Mouse (Mus musculus) CH12.LX (cell line): ENCODE measurements around the gene Trim44. TPM values are rescaled to one million over a fixed set of nuclear protein-coding genes. Genes with fewer than 3 reads are reported as not detected.

ENCODE experiments used
- DNase-seq: peaks from one replicate; pipeline ENCODE4 v3.0.0-alpha.2; 2013; ENCODE audit errors: extremely low read depth
- H3K27ac ChIP-seq: 2 replicates; pipeline ENCODE4 v1.5.1; 2012; ENCODE audit warnings: low read depth, mild to moderate bottlenecking, control low read depth, moderate library complexity; ENCODE audit not compliant: insufficient read depth
- H3K27me3 ChIP-seq: replicated peaks from 2 replicates; pipeline ENCODE3; 2012; ENCODE audit warnings: inconsistent platforms
- H3K36me3 ChIP-seq, 2 experiments: replicated peaks in 1 of 2; 2 replicates each; pipeline versions ENCODE3 to v1.6.1; 2012; ENCODE audit warnings: inconsistent platforms in 1 of 2, low read length in 1 of 2, mild to moderate bottlenecking in 1 of 2, mixed read lengths in 1 of 2, moderate library complexity in 1 of 2; ENCODE audit not compliant: control insufficient read depth in 1 of 2, insufficient read depth in 1 of 2
- H3K4me1 ChIP-seq, 2 experiments: 2 replicates each; pipeline ENCODE4 v1.6.1; 2012; ENCODE audit warnings: inconsistent platforms in 1 of 2, moderate library complexity in 1 of 2; ENCODE audit not compliant: insufficient read depth in 2 of 2, control insufficient read depth in 1 of 2
- H3K4me2 ChIP-seq: 2 replicates; pipeline ENCODE4 v1.6.1; 2012; ENCODE audit warnings: low read depth, mild to moderate bottlenecking, control low read depth; ENCODE audit not compliant: poor library complexity, insufficient read depth, severe bottlenecking
- H3K4me3 ChIP-seq, 3 experiments: fragments of 150-350 bp in 1 of 3; sonication (generic) in 1 of 3; replicated peaks in 1 of 3; 2 replicates each; pipeline versions ENCODE3 to v1.5.1; 2011 to 2012; ENCODE audit warnings: low read depth in 2 of 3, low read length in 2 of 3, mild to moderate bottlenecking in 2 of 3, moderate library complexity in 2 of 3, control low read depth in 1 of 3, improper control_type of control experiment in 1 of 3, inconsistent platforms in 1 of 3, mixed read lengths in 1 of 3; ENCODE audit not compliant: poor library complexity in 1 of 3
- H3K79me2 ChIP-seq: replicated peaks from 2 replicates; pipeline ENCODE4 v1.6.1; 2012; ENCODE audit warnings: mild to moderate bottlenecking, moderate library complexity; ENCODE audit not compliant: control insufficient read depth, poor library complexity, insufficient read depth, severe bottlenecking; ENCODE audit errors: extremely low read depth
- H3K9ac ChIP-seq: 2 replicates; pipeline ENCODE4 v1.6.1; 2012; ENCODE audit warnings: low read depth, mild to moderate bottlenecking, control low read depth, moderate library complexity; ENCODE audit not compliant: insufficient read depth
- H3K9me3 ChIP-seq: replicated peaks from 2 replicates; pipeline ENCODE3; 2012; ENCODE audit warnings: low read length, inconsistent platforms, mixed read lengths
- BHLHE40 ChIP-seq: IDR thresholded peaks from 2 replicates; pipeline ENCODE4 v1.6.1; 2011; ENCODE audit warnings: mild to moderate bottlenecking, low read depth, low read length, improper control_type of control experiment
- CHD1 ChIP-seq: IDR thresholded peaks from 2 replicates; pipeline ENCODE4 v1.6.1; 2012; ENCODE audit warnings: low read depth, low read length, improper control_type of control experiment, inconsistent platforms
- E2F4 ChIP-seq: IDR thresholded peaks from 2 replicates; pipeline ENCODE4 v1.6.1; 2011; ENCODE audit warnings: low read depth, low read length, improper control_type of control experiment; ENCODE audit not compliant: insufficient replicate concordance
- ELF1 ChIP-seq: IDR thresholded peaks from 2 replicates; pipeline ENCODE4 v1.6.1; 2014; ENCODE audit warnings: low read depth, mild to moderate bottlenecking, inconsistent platforms, low read length, improper control_type of control experiment
- EP300 ChIP-seq: IDR thresholded peaks from 2 replicates; pipeline ENCODE4 v1.6.1; 2011; ENCODE audit warnings: low read length, improper control_type of control experiment
- ETS1 ChIP-seq: conservative IDR thresholded peaks from 2 replicates; pipeline ENCODE4 v1.6.1; 2012; ENCODE audit warnings: low read depth, mild to moderate bottlenecking, inconsistent platforms, low read length, improper control_type of control experiment, moderate library complexity
- GABPA ChIP-seq: IDR thresholded peaks from 2 replicates; pipeline ENCODE4 v1.6.1; 2012; ENCODE audit warnings: low read depth, low read length, improper control_type of control experiment, inconsistent platforms; ENCODE audit not compliant: insufficient replicate concordance
- HCFC1 ChIP-seq: IDR thresholded peaks from 2 replicates; pipeline ENCODE4 v1.6.1; 2012; ENCODE audit warnings: low read depth, mild to moderate bottlenecking, inconsistent platforms, low read length, improper control_type of control experiment
- IRF4 ChIP-seq: IDR thresholded peaks from 2 replicates; pipeline ENCODE4 v1.6.1; 2014; ENCODE audit warnings: low read depth, mild to moderate bottlenecking, inconsistent platforms, low read length, improper control_type of control experiment
- MAFK ChIP-seq: IDR thresholded peaks from 2 replicates; pipeline ENCODE4 v1.6.1; 2011; ENCODE audit warnings: low read length, improper control_type of control experiment; ENCODE audit not compliant: insufficient replicate concordance
- MAX ChIP-seq: IDR thresholded peaks from 2 replicates; pipeline ENCODE4 v1.6.1; 2011; ENCODE audit warnings: low read length, improper control_type of control experiment
- MEF2A ChIP-seq: IDR thresholded peaks from 2 replicates; pipeline ENCODE4 v1.6.1; 2014; ENCODE audit warnings: low read depth, mild to moderate bottlenecking, inconsistent platforms, low read length, improper control_type of control experiment, borderline replicate concordance
- MXI1 ChIP-seq: IDR thresholded peaks from 2 replicates; pipeline ENCODE4 v1.6.1; 2011; ENCODE audit warnings: mild to moderate bottlenecking, low read depth, low read length, improper control_type of control experiment
- MYC ChIP-seq: IDR thresholded peaks from 2 replicates; pipeline ENCODE4 v1.6.1; 2011; ENCODE audit warnings: low read depth, mild to moderate bottlenecking, improper control_type of control experiment, low read length
- POLR2AphosphoS2 ChIP-seq: IDR thresholded peaks from 2 replicates; pipeline ENCODE4 v1.6.1; 2011; ENCODE audit warnings: low read depth, low read length, improper control_type of control experiment
- RAD21 ChIP-seq: IDR thresholded peaks from 2 replicates; pipeline ENCODE4 v1.6.1; 2011; ENCODE audit warnings: low read depth, mild to moderate bottlenecking, low read length, improper control_type of control experiment, moderate library complexity
- SIN3A ChIP-seq: IDR thresholded peaks from 2 replicates; pipeline ENCODE4 v1.6.1; 2012; ENCODE audit warnings: low read length, improper control_type of control experiment, inconsistent platforms
- SMC3 ChIP-seq: IDR thresholded peaks from 2 replicates; pipeline ENCODE4 v1.6.1; 2011; ENCODE audit warnings: low read depth, low read length, improper control_type of control experiment
- TBP ChIP-seq: conservative IDR thresholded peaks from 2 replicates; pipeline ENCODE4 v1.6.1; 2011; ENCODE audit warnings: low read depth, low read length, improper control_type of control experiment
- TCF12 ChIP-seq: IDR thresholded peaks from 2 replicates; pipeline ENCODE4 v1.6.1; 2014; ENCODE audit warnings: low read depth, mild to moderate bottlenecking, inconsistent platforms, low read length, improper control_type of control experiment
- UBTF ChIP-seq: IDR thresholded peaks from 2 replicates; pipeline ENCODE4 v1.6.1; 2012; ENCODE audit warnings: low read depth, mild to moderate bottlenecking, inconsistent platforms, low read length, improper control_type of control experiment, moderate library complexity
- USF2 ChIP-seq: conservative IDR thresholded peaks from 2 replicates; pipeline ENCODE4 v1.6.1; 2011; ENCODE audit warnings: low read depth, low read length, improper control_type of control experiment
- ZMIZ1 ChIP-seq: IDR thresholded peaks from 2 replicates; pipeline ENCODE4 v1.6.1; 2012; ENCODE audit warnings: low read depth, mild to moderate bottlenecking, inconsistent platforms, low read length, improper control_type of control experiment
- dilution Hi-C: fragments of 300-500 bp; cut with MboI; formaldehyde crosslinking; loops from 2 replicates; pipeline ENCODE4 v1.14.3; 2020; ENCODE audit warnings: low sequenced_read_pairs; ENCODE audit not compliant: extremely low pct_unique_long_range_greater_than_20kb, extremely low pct_ligation_motif_present
- in situ Hi-C: fragments of 300-500 bp; cut with MboI; formaldehyde crosslinking; loops from 3 replicates; pipeline ENCODE4 v1.14.3; 2019; ENCODE audit warnings: low sequenced_read_pairs, low pct_ligation_motif_present, low pct_unique_long_range_greater_than_20kb, mixed read lengths
- polyA plus RNA-seq: library from polyadenylated mRNA; unstranded; fragments of >175 nt; gene quantifications from 2 replicates; pipeline ENCODE4 v1.2.1, GENCODE M21; 2012; ENCODE audit warnings: low read depth; ENCODE audit not compliant: insufficient read length
- total RNA-seq, 2 experiments: library from RNA; depleted of rRNA; stranded (reverse); fragments of 300-350 nt in 1 of 2; fragments of >200 nt in 1 of 2; gene quantifications; 2 replicates each; pipeline ENCODE4 v1.2.3; 2012 to 2014

The Trim44 gene
- total and polyA plus RNA-seq, 3 experiments = 22.7 to 77.5 (median 28.0) TPM

- Histone ChIP-seq H3K9me3 (no peaks in the 10 kb centered on the region), H3K79me2 (no peaks in the 10 kb centered on the region), H3K27me3 (no peaks in the 10 kb centered on the region), H3K36me3 (no peaks in the 10 kb centered on the region), H3K9ac (no peak overlapping the region), H3K4me1 (no peaks in the 10 kb centered on the region), H3K4me2 (no peak overlapping the region), H3K4me3 (no peak overlapping the region), H3K27ac (no peak overlapping the region)
- in situ Hi-C loops (loop anchor here (25.0 kb wide), 1 partner anchor 192 kb away; no protein-coding TSS in a partner anchor), dilution Hi-C loops (no loop called here)
- no peak for DNase-seq
- TF ChIP-seq UBTF (no peak), USF2 (no peak), HCFC1 (no peak)
Measured at GRCm38 (mm10) chr2:102279779-102280178, 127.8 kb downstream of the Trim44 start.

GRCm38 (mm10) chr2:102277946-102278345, 129.7 kb downstream of the Trim44 start:
- no peak overlapping the region for H3K4me3 ChIP-seq
- no peaks in the 10 kb centered on the region for H3K4me1 ChIP-seq
- DNase-seq = no peak
- no peak overlapping the region for H3K4me2 ChIP-seq
- dilution Hi-C loops = no loop called here
- H3K36me3 ChIP-seq = no peaks in the 10 kb centered on the region
- H3K9ac ChIP-seq = no peak overlapping the region
- H3K9me3 ChIP-seq = peaks cover 8% of the 10 kb centered on the region
- TF ChIP-seq CHD1 (no peak), MXI1 (no peak), EP300 (no peak), POLR2AphosphoS2 (no peak), MEF2A (no peak), ELF1 (no peak), E2F4 (no peak), SMC3 (no peak), RAD21 (no peak), USF2 (no peak), SIN3A (no peak), IRF4 (no peak), MAX (no peak)
- TF ChIP-seq, all 38 proteins: peak for 0
- Histone ChIP-seq H3K79me2 (no peaks in the 10 kb centered on the region), H3K27ac (no peak overlapping the region), H3K27me3 (no peaks in the 10 kb centered on the region)
- in situ Hi-C loops = loop anchor here (25.0 kb wide), 1 partner anchor 191 kb away; no protein-coding TSS in a partner anchor

GRCm38 (mm10) chr2:102273280-102273679, 134.3 kb downstream of the Trim44 start:
- H3K36me3 ChIP-seq = no peaks in the 10 kb centered on the region
- H3K9ac ChIP-seq = no peak overlapping the region
- in situ Hi-C loops (no loop called here), dilution Hi-C loops (no loop called here)
- peaks cover 8% of the 10 kb centered on the region for H3K9me3 ChIP-seq
- H3K27me3 ChIP-seq = no peaks in the 10 kb centered on the region
- TF ChIP-seq TCF12 (no peak), ZMIZ1 (no peak), MXI1 (no peak), BHLHE40 (no peak), GABPA (no peak), MAFK (no peak), CHD1 (no peak), MYC (no peak), ETS1 (no peak), SIN3A (no peak), TBP (no peak), UBTF (no peak)
- no peaks in the 10 kb centered on the region for H3K79me2 ChIP-seq
- H3K4me3 ChIP-seq = no peak overlapping the region
- H3K27ac ChIP-seq = no peak overlapping the region
- DNase-seq = no peak
- H3K4me2 ChIP-seq = no peak overlapping the region
- no peaks in the 10 kb centered on the region for H3K4me1 ChIP-seq
